Mouse (Mus musculus) lung, postnatal 0 days (tissue): Measurements from ENCODE around the gene Zfp462. TPM values are rescaled to one million over a fixed set of nuclear protein-coding genes. Genes with fewer than 3 reads are reported as not detected.

Experiments used
- ATAC-seq: fragments of 200-750 bp; cut with Nextera tagmentation; 2 replicates; pipeline ENCODE4 v1.8.0; 2017; ENCODE audit warnings: moderate library complexity
- DNase-seq: peaks from one replicate; pipeline ENCODE4 v3.0.0-alpha.2; 2016; ENCODE audit warnings: low spot score
- H3K27ac ChIP-seq: fragments of 300-500 bp; sonication (generic); 2 replicates; pipeline ENCODE4 v1.5.1; 2014; ENCODE audit warnings: antibody characterized with exemption, mild to moderate bottlenecking, low read length, mixed read lengths
- H3K27me3 ChIP-seq: fragments of 300-500 bp; sonication (generic); replicated peaks from 2 replicates; pipeline ENCODE4 v1.6.1; 2014; ENCODE audit warnings: low read length, mixed read lengths; ENCODE audit not compliant: insufficient read depth
- H3K36me3 ChIP-seq: fragments of 300-500 bp; sonication (generic); 2 replicates; pipeline ENCODE4 v1.6.1; 2014; ENCODE audit warnings: low read length, mixed read lengths; ENCODE audit not compliant: insufficient read depth
- H3K4me1 ChIP-seq: fragments of 300-500 bp; sonication (generic); 2 replicates; pipeline ENCODE4 v1.6.1; 2014; ENCODE audit warnings: antibody characterized with exemption, low read depth, low read length, mixed read lengths; ENCODE audit not compliant: insufficient read depth
- H3K4me2 ChIP-seq: fragments of 300-500 bp; sonication (generic); replicated peaks from 2 replicates; pipeline ENCODE4 v1.6.1; 2014; ENCODE audit warnings: low read depth, mild to moderate bottlenecking, low read length, moderate library complexity, mixed read lengths
- H3K4me3 ChIP-seq: fragments of 300-500 bp; sonication (generic); 2 replicates; pipeline ENCODE4 v1.5.1; 2014; ENCODE audit warnings: low read depth, low read length
- H3K9ac ChIP-seq: fragments of 300-500 bp; sonication (generic); replicated peaks from 2 replicates; pipeline ENCODE4 v1.6.1; 2014; ENCODE audit warnings: low read depth, mild to moderate bottlenecking
- H3K9me3 ChIP-seq: fragments of 300-500 bp; sonication (generic); 2 replicates; pipeline ENCODE4 v1.6.1; 2016; ENCODE audit warnings: low read length, mixed read lengths
- CTCF ChIP-seq: IDR thresholded peaks from 2 replicates; pipeline ENCODE4 v1.5.1; 2016; ENCODE audit warnings: antibody characterized with exemption, mild to moderate bottlenecking
- EP300 ChIP-seq: IDR thresholded peaks from 2 replicates; pipeline ENCODE4 v1.6.1; 2016; ENCODE audit warnings: antibody characterized with exemption, mild to moderate bottlenecking, control low read depth
- WGBS: fragments of 180-500 bp; shearing (Covaris S2); extraction: QIAGEN DNeasy Blood & Tissue Kit; methylation state at CpG from one replicate; pipeline ENCODE4 v1.1.7; 2014; 5-methylcytosine and 5-hydroxymethylcytosine counted together
- polyA plus RNA-seq: library from polyadenylated mRNA; unstranded; fragments of >200 nt; fragmentation: Nextera tagmentation; extraction: Ambion mirVana; gene quantifications from 2 replicates; pipeline ENCODE4 v1.2.1, GENCODE M21; 2015

Zfp462 gene
- polyA plus RNA-seq, 1 experiment from 2014 or later, result 1.5 TPM

- WGBS, result under 1% methylated on average over 36 of the region's 36 CpGs
- Histone ChIP-seq H3K4me1 (peaks cover 9% of the 10 kb centered on the region; the same call in 1 of the 2 replicates), H3K4me2 (peak overlapping the region; percentile 96), H3K4me3 (peak overlapping the region; percentile 54), H3K27me3 (0 out of 2 replicates have a peak, but pooled peaks cover 4% of the 10 kb centered on the region), H3K9me3 (no peaks in the 10 kb centered on the region), H3K9ac (0 out of 2 replicates have a peak overlapping the region, but pooled peaks have one; percentile 16), H3K36me3 (no peaks in the 10 kb centered on the region), H3K27ac (0 out of 2 replicates have a peak overlapping the region, but pooled peaks have one; percentile 38)
- TF ChIP-seq CTCF (no peak), EP300 (no peak)
- DNase-seq, result peak; percentile 39
- no peak for ATAC-seq
Measured at GRCm38 (mm10) chr4:54945603-54946445, 976 bp downstream of the Zfp462 start.

DNA sequence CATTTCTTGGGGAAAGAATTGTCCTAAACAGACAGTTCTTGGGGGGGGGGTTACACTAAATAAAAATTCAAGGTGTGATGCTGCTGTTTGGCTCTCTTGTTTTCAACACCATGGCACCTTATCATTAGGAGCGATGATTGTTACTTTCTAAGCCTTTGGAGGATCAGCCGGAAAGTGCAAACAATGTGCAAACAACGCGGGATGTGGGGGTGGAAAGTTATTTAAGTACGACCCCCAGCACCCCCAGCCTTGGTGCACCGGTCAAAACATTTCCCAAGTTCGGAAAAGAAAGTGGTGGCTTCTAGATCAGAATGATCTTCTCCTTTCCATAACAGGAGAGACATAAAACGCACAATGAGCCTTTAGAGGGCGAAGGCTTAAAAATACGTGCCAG is 1.8 kb downstream of the Zfp462 start:
- TF ChIP-seq EP300 (no peak), CTCF (no peak)
- DNase-seq (no peak), ATAC-seq (no peak)
- Histone ChIP-seq H3K9me3 (no peaks in the 10 kb centered on the region), H3K9ac (no peak overlapping the region), H3K4me3 (peak overlapping the region; percentile 50), H3K36me3 (no peaks in the 10 kb centered on the region), H3K27ac (no peak overlapping the region), H3K4me1 (peaks cover 9% of the 10 kb centered on the region; the same call in 1 of the 2 replicates), H3K27me3 (0 out of 2 replicates have a peak, but pooled peaks cover 4% of the 10 kb centered on the region), H3K4me2 (peak overlapping the region; percentile 96)
- WGBS, result 0% methylated on average over 10 of the region's 10 CpGs

DNA sequence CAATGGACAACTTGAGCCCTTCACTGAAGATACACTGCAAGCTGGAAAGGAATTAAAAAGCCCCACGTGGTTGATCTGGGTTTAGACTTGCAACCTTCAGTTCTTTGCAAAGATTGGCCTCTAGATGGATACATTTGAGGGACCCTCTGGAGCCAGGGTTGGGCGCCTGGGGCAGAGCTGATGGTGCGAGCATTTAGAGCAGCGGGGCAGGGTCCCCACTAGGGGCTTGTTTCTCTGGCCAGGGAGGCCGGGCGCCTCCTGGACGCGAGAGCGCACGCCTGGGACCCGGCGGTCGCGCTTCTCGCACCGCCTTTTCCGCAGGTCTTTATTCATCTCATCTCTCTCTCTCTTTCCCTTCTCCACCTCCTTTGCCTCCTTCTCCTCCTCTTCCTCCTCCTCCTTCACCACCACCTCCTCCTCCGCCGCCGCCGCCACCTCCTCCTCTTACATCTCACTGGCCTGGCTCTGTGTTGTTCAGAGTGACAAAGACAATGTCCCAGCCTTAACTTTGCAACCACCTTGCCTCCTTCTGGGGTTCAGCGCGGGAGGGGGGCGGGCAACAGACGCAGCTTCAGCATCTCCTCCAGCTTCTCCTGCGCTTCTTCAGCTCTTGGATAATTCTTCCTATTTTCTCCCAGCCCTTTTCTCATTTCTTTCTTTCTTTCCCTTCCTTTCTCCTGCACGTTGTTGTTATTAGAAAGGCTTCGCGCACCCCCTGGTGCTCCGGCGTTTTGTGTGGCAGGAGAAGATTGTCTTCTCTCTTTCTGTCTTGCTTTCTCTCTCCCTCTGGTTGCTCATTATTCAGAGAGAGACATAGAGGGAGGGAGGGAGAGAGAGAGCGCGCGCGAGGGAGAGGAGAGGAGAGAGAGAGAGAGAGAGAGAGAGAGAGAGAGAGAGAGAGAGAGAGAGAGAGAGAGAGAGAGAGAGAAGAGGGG is 2.5 kb downstream of the Zfp462 start:
- 1% methylated on average over 29 of the region's 35 CpGs for WGBS
- DNase-seq, result peak; percentile 57

GRCm38 (mm10) chr4:54947991-54948615 is 3.3 kb downstream of the Zfp462 start:
- WGBS, result 2% methylated on average over 23 of the region's 25 CpGs
- TF ChIP-seq CTCF, result no peak
- no peak for TF ChIP-seq EP300
- peaks cover 9% of the 10 kb centered on the region; the same call in 1 of the 2 replicates for H3K4me1 ChIP-seq
- H3K27ac ChIP-seq, result peak overlapping the region; percentile 89
- 0 out of 2 replicates have a peak, but pooled peaks cover 4% of the 10 kb centered on the region for H3K27me3 ChIP-seq
- peak; percentile 68 for DNase-seq
- H3K4me3 ChIP-seq, result peak overlapping the region; percentile 50
- peak; percentile 27 for ATAC-seq
- H3K36me3 ChIP-seq, result no peaks in the 10 kb centered on the region
- H3K9me3 ChIP-seq, result no peaks in the 10 kb centered on the region
- H3K4me2 ChIP-seq, result peak overlapping the region; percentile 96
- peak overlapping the region; percentile 53 for H3K9ac ChIP-seq

More for the DNA sequence above, 2.5 kb downstream of the Zfp462 start:
- H3K4me2 ChIP-seq, result peak overlapping the region; percentile 96
- H3K27me3 ChIP-seq, result 0 out of 2 replicates have a peak, but pooled peaks cover 4% of the 10 kb centered on the region
- no peak for ATAC-seq
- peak overlapping the region; percentile 50 for H3K4me3 ChIP-seq
- H3K36me3 ChIP-seq, result no peaks in the 10 kb centered on the region
- peak overlapping the region; percentile 89 for H3K27ac ChIP-seq
- H3K9ac ChIP-seq, result no peak overlapping the region; the same call in 1 of the 2 replicates
- no peaks in the 10 kb centered on the region for H3K9me3 ChIP-seq
- TF ChIP-seq EP300 (no peak), CTCF (peak; percentile 36)
- peaks cover 9% of the 10 kb centered on the region; the same call in 1 of the 2 replicates for H3K4me1 ChIP-seq

DNA sequence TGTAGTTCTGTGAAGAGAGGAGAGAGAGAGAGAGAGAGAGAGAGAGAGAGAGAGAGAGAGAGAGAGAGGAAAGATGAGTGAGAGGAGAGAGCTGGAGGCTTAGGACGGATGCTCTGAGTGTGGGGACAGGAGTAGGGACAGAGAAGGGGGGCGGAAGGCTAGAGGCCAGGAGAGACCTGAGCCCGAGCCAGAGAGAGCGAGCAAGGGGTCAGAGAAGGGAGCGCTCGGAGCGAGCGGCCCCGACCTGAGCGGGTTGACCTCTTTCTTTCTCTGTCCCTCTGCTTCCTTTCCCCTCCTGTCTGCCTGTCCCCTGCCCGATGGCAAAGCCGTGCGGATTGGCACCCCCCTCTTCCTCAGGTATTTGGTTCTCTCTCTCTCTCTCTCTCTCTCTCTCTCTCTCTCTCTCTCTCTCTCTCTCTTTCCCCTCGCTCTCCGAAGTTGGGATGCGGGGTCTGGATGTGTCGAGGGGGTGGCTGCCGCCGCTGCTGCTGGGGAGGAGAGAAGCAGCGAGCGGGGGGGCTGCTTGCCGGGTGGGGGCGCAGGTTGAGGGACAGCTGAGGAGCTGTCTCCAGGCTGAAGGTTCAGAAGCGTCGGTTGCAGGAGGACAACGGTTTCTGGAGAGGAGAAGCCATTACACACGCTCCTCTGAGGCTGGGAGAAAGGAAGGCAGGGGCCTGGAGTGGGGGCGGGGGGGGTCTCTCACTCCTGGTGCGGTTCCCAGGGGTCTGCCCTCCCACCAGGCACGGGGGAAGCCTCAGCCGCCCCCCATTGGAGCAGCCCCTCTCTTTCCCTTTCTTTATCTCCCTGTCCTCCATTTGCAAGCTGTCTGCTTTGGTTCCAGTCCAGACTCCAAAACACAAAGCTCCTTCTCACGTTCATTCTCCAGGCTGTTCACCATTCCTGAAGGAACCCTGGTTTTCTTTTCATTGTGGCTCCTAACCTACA is 4.0 kb downstream of the Zfp462 start:
- peaks cover 9% of the 10 kb centered on the region; the same call in 1 of the 2 replicates for H3K4me1 ChIP-seq
- no peaks in the 10 kb centered on the region for H3K9me3 ChIP-seq
- H3K4me2 ChIP-seq, result peak overlapping the region; percentile 96
- H3K27ac ChIP-seq, result peak overlapping the region; percentile 89
- H3K36me3 ChIP-seq, result no peaks in the 10 kb centered on the region
- H3K4me3 ChIP-seq, result peak overlapping the region; percentile 50
- 0% methylated on average over 27 of the region's 32 CpGs for WGBS
- peak overlapping the region; percentile 53 for H3K9ac ChIP-seq
- peak; percentile 50 for ATAC-seq
- H3K27me3 ChIP-seq, result 0 out of 2 replicates have a peak, but pooled peaks cover 4% of the 10 kb centered on the region
- peak; percentile 61 for DNase-seq
- TF ChIP-seq EP300 (no peak), CTCF (no peak)
